Mouse (Mus musculus) bone marrow, adult 2 months (tissue): ENCODE results near the gene Olfr819. TPM values are rescaled to one million over a fixed set of nuclear protein-coding genes. Genes with fewer than 3 reads are reported as not detected.

Experiments used
- H3K27ac ChIP-seq: fragments of 200-500 bp; 2 replicates; pipeline ENCODE4 v1.5.1; 2012; ENCODE audit warnings: low read depth, mild to moderate bottlenecking, control low read depth, inconsistent platforms, low read length; ENCODE audit not compliant: control insufficient read depth, poor library complexity, insufficient read depth
- H3K4me1 ChIP-seq: fragments of 200-500 bp; 2 replicates; pipeline ENCODE4 v1.6.1; 2011; ENCODE audit warnings: low read length; ENCODE audit not compliant: control insufficient read depth, insufficient read depth
- H3K4me3 ChIP-seq: fragments of 200-500 bp; replicated peaks from 2 replicates; pipeline ENCODE3; 2011; ENCODE audit warnings: mild to moderate bottlenecking, low read depth, low read length, control low read depth; ENCODE audit not compliant: control insufficient read depth
- CTCF ChIP-seq: fragments of 200-500 bp; IDR thresholded peaks from 2 replicates; pipeline ENCODE4 v1.5.1; 2011; ENCODE audit warnings: low read length, control low read depth; ENCODE audit not compliant: control insufficient read depth, insufficient read depth
- POLR2A ChIP-seq: fragments of 200-500 bp; IDR thresholded peaks from 2 replicates; pipeline ENCODE4 v1.6.1; 2011; ENCODE audit warnings: low read depth, mild to moderate bottlenecking, control low read depth, low read length, borderline replicate concordance; ENCODE audit not compliant: control insufficient read depth
- WGBS: fragments of 180-500 bp; shearing (Covaris S2); methylation state at CpG from one replicate; pipeline ENCODE4 v1.1.7; 2018; 5-methylcytosine and 5-hydroxymethylcytosine counted together
- polyA plus RNA-seq: library from polyadenylated mRNA; stranded (reverse); fragments of >200 nt; gene quantifications from 2 replicates; pipeline ENCODE4 v1.2.4, GENCODE M21; 2011; ENCODE audit warnings: low replicate concordance; ENCODE audit not compliant: missing spikeins, insufficient read depth, insufficient read length

Gene Olfr819
- polyA plus RNA-seq, 1 experiment = not detected

DNA sequence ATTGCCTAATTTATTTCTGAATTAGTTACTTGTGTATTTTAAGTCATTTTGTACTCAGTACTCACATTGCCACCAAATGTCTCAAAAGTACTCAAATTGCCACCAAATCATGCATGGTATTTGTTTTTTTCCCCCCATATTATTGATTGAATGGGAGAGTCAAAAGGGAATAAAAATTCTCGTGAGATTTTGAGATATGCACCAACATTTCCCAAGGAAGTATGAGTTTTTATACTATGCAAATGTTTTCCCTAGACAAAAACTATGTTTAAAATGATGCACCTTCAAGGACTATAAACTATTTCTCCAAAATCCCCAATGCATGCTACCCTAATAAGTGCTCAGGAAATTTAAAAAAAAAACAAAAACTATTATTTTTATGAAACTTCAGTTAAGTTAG is 51.6 kb downstream of the Olfr819 start, which contains the start of gene Olfr816:
TSS of gene Olfr816 (minus strand) at position 101 of the 400 bp plus-strand sequence.
- WGBS = 58% methylated on average over 1 of the region's 1 CpGs
- Histone ChIP-seq H3K27ac (no peak within 1 kb of the TSS), H3K4me3 (no peak within 1 kb of the TSS), H3K4me1 (no peaks in the 10 kb centered on the region)
- TF ChIP-seq CTCF (no peak), POLR2A (no peak)

Other genes starting within 250 kb of the Olfr819 start
- gene Olfr805, start 237.9 kb downstream of the Olfr819 start, polyA plus RNA-seq = 0.61 TPM in 1 of 2 replicates, not detected in the other
- gene Olfr806, start 225.3 kb downstream of the Olfr819 start, polyA plus RNA-seq = not detected in 2 replicates
- gene Olfr807, start 209.5 kb downstream of the Olfr819 start, polyA plus RNA-seq = not detected in 2 replicates
- gene Olfr808, start 201.8 kb downstream of the Olfr819 start, polyA plus RNA-seq = not detected in 2 replicates
- gene Olfr809, start 192.6 kb downstream of the Olfr819 start, polyA plus RNA-seq = not detected in 2 replicates
- gene Olfr810, start 172.3 kb downstream of the Olfr819 start, polyA plus RNA-seq = not detected in 2 replicates
- gene Olfr811, start 162.9 kb downstream of the Olfr819 start, polyA plus RNA-seq = not detected in 2 replicates
- not detected in 2 replicates for gene Olfr812, start 121.2 kb downstream of the Olfr819 start, polyA plus RNA-seq
- gene Olfr813, start 111.9 kb downstream of the Olfr819 start, polyA plus RNA-seq = not detected in 2 replicates
- not detected in 2 replicates for gene Olfr814, start 87.4 kb downstream of the Olfr819 start, polyA plus RNA-seq
- not detected in 2 replicates for gene Olfr815, start 61.4 kb downstream of the Olfr819 start, polyA plus RNA-seq
- not detected in 2 replicates for gene Olfr816, start 51.7 kb downstream of the Olfr819 start, polyA plus RNA-seq
- not detected in 2 replicates for gene Olfr818, start 18.2 kb downstream of the Olfr819 start, polyA plus RNA-seq
- gene Olfr247, start 8.9 kb upstream of the Olfr819 start, polyA plus RNA-seq = not detected in 2 replicates
- 0.27 TPM in 1 of 2 replicates, not detected in the other for gene Gm10310, start 17.8 kb upstream of the Olfr819 start, polyA plus RNA-seq
- not detected in 2 replicates for gene Olfr820, start 45.4 kb upstream of the Olfr819 start, polyA plus RNA-seq
- gene Olfr821, start 63.1 kb upstream of the Olfr819 start, polyA plus RNA-seq = not detected in 2 replicates
- not detected in 2 replicates for gene Olfr822, start 103.9 kb upstream of the Olfr819 start, polyA plus RNA-seq
- gene Olfr823, start 148.1 kb upstream of the Olfr819 start, polyA plus RNA-seq = not detected in 2 replicates
- gene Olfr824, start 162.7 kb upstream of the Olfr819 start, polyA plus RNA-seq = not detected in 2 replicates
- not detected in 2 replicates for gene Olfr825, start 199.5 kb upstream of the Olfr819 start, polyA plus RNA-seq
- gene Olfr826, start 216.9 kb upstream of the Olfr819 start, polyA plus RNA-seq = not detected in 2 replicates
- not detected in 2 replicates for gene Olfr827, start 247.1 kb upstream of the Olfr819 start, polyA plus RNA-seq